Comparison of ENCODE assay signal across 13 mouse cellular contexts in genomic region chr9:96824026-96824425, GRCm38 (mm10).
DNase-seq lines count a peak whose midpoint lies in the region; ATAC-seq and TF ChIP-seq lines count a peak whose summit lies in the region.
"Had no signal": no experiment of that assay in that cellular context is flagged by ENCODE, and none has a peak within 500 bp of the region (broad histone marks: within the 10 kb centered on the region; RNA-seq: fewer than 3 reads in every experiment).

No protein-coding gene starts in this region.

- peak; percentile 57 to 58 for DNase-seq in cerebellum, adult 2 months
- no peak for DNase-seq in cerebellum, postnatal 4 days (ENCODE audit: low spot score in 2 of 2)
- peak; percentile 14 for DNase-seq in kidney, adult 2 months
- no peak for DNase-seq in kidney, postnatal 4 days
- DNase-seq in 416B (ENCODE audit: low read depth): peak; percentile 80
- DNase-seq in cerebellum, adult 9-11 months: peak; percentile 56
- DNase-seq in Muller cell, postnatal 12 days (ENCODE audit: inconsistent ontology term): no peak
- DNase-seq: layer of hippocampus, postnatal 36 days; lung, adult 18-20 months had no signal

- no peaks in the 10 kb centered on the region for H3K36me3 ChIP-seq in kidney, adult 2 months (ENCODE audit: control insufficient read depth, insufficient read depth, low read length)
- H3K36me3 ChIP-seq: midbrain, embryonic 15.5 days had no signal

- no peaks in the 10 kb centered on the region for H3K27me3 ChIP-seq in cerebellum, adult 2 months (ENCODE audit: control insufficient read depth, insufficient read depth, low read length)
- no peaks in the 10 kb centered on the region for H3K27me3 ChIP-seq in kidney, adult 2 months (replicated peaks; ENCODE audit: control insufficient read depth, insufficient read depth, low read length)
- H3K27me3 ChIP-seq: hindbrain, embryonic 15.5 days; midbrain, embryonic 15.5 days; stomach, embryonic 15.5 days had no signal

- WGBS in cerebellum, adult 2 months: 26% methylated on average over 12 of the region's 12 CpGs
- 48% methylated on average over 12 of the region's 12 CpGs for WGBS in kidney, adult 2 months

- no peak overlapping the region for H3K4me3 ChIP-seq in cerebellum, adult 2 months (replicated peaks; ENCODE audit: insufficient read depth, low read depth, low read length)
- H3K4me3 ChIP-seq in kidney, adult 2 months (ENCODE audit: insufficient read depth, low read depth, low read length): no peak overlapping the region
- H3K4me3 ChIP-seq: hindbrain, embryonic 15.5 days; midbrain, embryonic 15.5 days; stomach, embryonic 15.5 days had no signal

- TF ChIP-seq POLR2A in cerebellum, adult 2 months (IDR thresholded peaks at IDR 0.05; ENCODE audit: borderline replicate concordance, insufficient read depth, low read length): no peak
- TF ChIP-seq POLR2A in kidney, adult 2 months (IDR thresholded peaks at IDR 0.05; ENCODE audit: low read depth, low read length): no peak

- H3K27ac ChIP-seq in cerebellum, adult 2 months (ENCODE audit: insufficient read depth, low read length): peak overlapping the region; percentile 82
- no peak overlapping the region for H3K27ac ChIP-seq in kidney, adult 2 months (ENCODE audit: insufficient read depth, low read depth, low read length)
- H3K27ac ChIP-seq: hindbrain, embryonic 15.5 days; midbrain, embryonic 15.5 days; stomach, embryonic 15.5 days had no signal

- no peak for TF ChIP-seq CTCF in cerebellum, adult 2 months (IDR thresholded peaks at IDR 0.05; ENCODE audit: borderline replicate concordance, insufficient read depth, low read depth, low read length)
- no peak for TF ChIP-seq CTCF in kidney, adult 2 months (conservative IDR thresholded peaks at IDR 0.05; ENCODE audit: insufficient read depth, insufficient read length, low read depth, low read length)

- ATAC-seq in activated CD4-positive, CD25-positive, alpha-beta regulatory T cell, adult 4 months: no peak
- ATAC-seq: midbrain, embryonic 15.5 days had no signal

- peaks cover 54% of the 10 kb centered on the region for H3K4me1 ChIP-seq in cerebellum, adult 2 months (ENCODE audit: control insufficient read depth, insufficient read depth, low read length)
- no peaks in the 10 kb centered on the region for H3K4me1 ChIP-seq in kidney, adult 2 months (ENCODE audit: control insufficient read depth, insufficient read depth, low read length)
- H3K4me1 ChIP-seq: stomach, embryonic 15.5 days had no signal

Comparison
In these comparisons a context has a peak if more than half of its experiments do, and no peak if none do; other contexts are left out.
1. DNase-seq: peak in cerebellum, adult 2 months (2 of 2), kidney, adult 2 months (single experiment), 416B (single experiment) and cerebellum, adult 9-11 months (single experiment); none in cerebellum, postnatal 4 days (0 of 2), kidney, postnatal 4 days (0 of 2) and Muller cell, postnatal 12 days (single experiment).